Mouse (Mus musculus): Measurements from ENCODE around the gene Adgrl3. TPM values are rescaled to one million over a fixed set of nuclear protein-coding genes. Genes with fewer than 3 reads are reported as not detected.

Adgrl3 gene
- total RNA-seq, 2 experiments from 2014 or later = 0.97 to 1.0 TPM

GRCm38 (mm10) chr5:81674275-81674974 is 654.5 kb downstream of the Adgrl3 start:
- DNase-seq = no peak

- no peak for DNase-seq
Observed at GRCm38 (mm10) chr5:81674975-81675371, 655.0 kb downstream of the Adgrl3 start.

GRCm38 (mm10) chr5:81676896-81677295 is 657.0 kb downstream of the Adgrl3 start:
- no peak for DNase-seq

- no peak for DNase-seq
Observed at GRCm38 (mm10) chr5:81686206-81686605, 666.3 kb downstream of the Adgrl3 start.

- DNase-seq = peak; percentile 31
Observed at GRCm38 (mm10) chr5:81686845-81687244, 666.9 kb downstream of the Adgrl3 start.

GRCm38 (mm10) chr5:81729620-81730019 is 709.7 kb downstream of the Adgrl3 start:
- DNase-seq = no peak

- DNase-seq = no peak
Observed at GRCm38 (mm10) chr5:81736008-81736407, 716.1 kb downstream of the Adgrl3 start.

GRCm38 (mm10) chr5:81738286-81739032 is 718.5 kb downstream of the Adgrl3 start:
- no peak for DNase-seq

- no peak for DNase-seq
Observed at GRCm38 (mm10) chr5:81752426-81752825, 732.5 kb downstream of the Adgrl3 start.

- no peak for DNase-seq
Observed at GRCm38 (mm10) chr5:81755711-81756110, 735.8 kb downstream of the Adgrl3 start.

GRCm38 (mm10) chr5:81757093-81757725 is 737.3 kb downstream of the Adgrl3 start:
- DNase-seq = no peak

- no peak for DNase-seq
Observed at GRCm38 (mm10) chr5:81776234-81776633, 756.3 kb downstream of the Adgrl3 start.

- no peak for DNase-seq
Observed at GRCm38 (mm10) chr5:81776746-81777145, 756.8 kb downstream of the Adgrl3 start.

- DNase-seq = no peak
Observed at GRCm38 (mm10) chr5:81784770-81785169, 764.8 kb downstream of the Adgrl3 start.

GRCm38 (mm10) chr5:81790710-81791109 is 770.8 kb downstream of the Adgrl3 start:
- DNase-seq = no peak

GRCm38 (mm10) chr5:81794125-81794524 is 774.2 kb downstream of the Adgrl3 start:
- no peak for DNase-seq

- DNase-seq = no peak
Observed at GRCm38 (mm10) chr5:81794601-81795000, 774.7 kb downstream of the Adgrl3 start.

GRCm38 (mm10) chr5:81796128-81796527 is 776.2 kb downstream of the Adgrl3 start:
- no peak for DNase-seq

- no peak for DNase-seq
Observed at GRCm38 (mm10) chr5:81810966-81811365, 791.0 kb downstream of the Adgrl3 start.

GRCm38 (mm10) chr5:81832076-81832475 is 812.1 kb downstream of the Adgrl3 start:
- no peak for DNase-seq

- DNase-seq = no peak
Observed at GRCm38 (mm10) chr5:81832679-81833078, 812.7 kb downstream of the Adgrl3 start.

GRCm38 (mm10) chr5:81837860-81838259 is 817.9 kb downstream of the Adgrl3 start:
- no peak for DNase-seq

GRCm38 (mm10) chr5:81843798-81844197 is 823.9 kb downstream of the Adgrl3 start:
- no peak for DNase-seq
